Mouse (Mus musculus) thymus, adult 2 months (tissue): ENCODE measurements around the gene Bckdhb. TPM values are rescaled to one million over a fixed set of nuclear protein-coding genes. Genes with fewer than 3 reads are reported as not detected.

ENCODE experiments used
- DNase-seq: peaks from one replicate; pipeline ENCODE4 v3.0.0; 2021
- H3K27ac ChIP-seq: fragments of 200-500 bp; 2 replicates; pipeline ENCODE4 v1.5.1; 2012; ENCODE audit warnings: low read length, control low read depth; ENCODE audit not compliant: control insufficient read depth, insufficient read depth
- H3K27me3 ChIP-seq: fragments of 200-500 bp; 2 replicates; pipeline ENCODE4 v1.6.1; 2012; ENCODE audit warnings: mild to moderate bottlenecking, low read length, moderate library complexity, mixed read lengths; ENCODE audit not compliant: control insufficient read depth, insufficient read depth
- H3K36me3 ChIP-seq: fragments of 200-500 bp; 2 replicates; pipeline ENCODE4 v1.6.1; 2012; ENCODE audit warnings: mild to moderate bottlenecking, low read length, moderate library complexity; ENCODE audit not compliant: control insufficient read depth, insufficient read depth
- H3K4me1 ChIP-seq: fragments of 200-500 bp; replicated peaks from 2 replicates; pipeline ENCODE4 v1.6.1; 2012; ENCODE audit warnings: low read length; ENCODE audit not compliant: control insufficient read depth, insufficient read depth
- H3K4me3 ChIP-seq: fragments of 200-500 bp; 2 replicates; pipeline ENCODE4 v1.5.1; 2012; ENCODE audit warnings: mild to moderate bottlenecking, low read length, control low read depth, moderate library complexity; ENCODE audit not compliant: control insufficient read depth, insufficient read depth
- CTCF ChIP-seq: fragments of 200-500 bp; IDR thresholded peaks from 2 replicates; pipeline ENCODE4 v1.5.1; 2012; ENCODE audit warnings: mild to moderate bottlenecking, control low read depth, low read length, moderate library complexity, borderline replicate concordance; ENCODE audit not compliant: control insufficient read depth, poor library complexity, insufficient read depth; ENCODE audit errors: extremely low read depth
- POLR2A ChIP-seq: fragments of 200-500 bp; IDR thresholded peaks from 2 replicates; pipeline ENCODE4 v1.6.1; 2012; ENCODE audit warnings: mild to moderate bottlenecking, low read length, control low read depth, moderate library complexity; ENCODE audit not compliant: control insufficient read depth, poor library complexity, insufficient read depth; ENCODE audit errors: extremely low read depth
- WGBS: fragments of 180-500 bp; shearing (Covaris S2); methylation state at CpG from one replicate; pipeline ENCODE4 v1.1.7; 2018; 5-methylcytosine and 5-hydroxymethylcytosine counted together
- polyA plus RNA-seq: library from polyadenylated mRNA; depleted of rRNA; stranded (reverse); fragments of >200 nt; gene quantifications from 2 replicates; pipeline ENCODE4 v1.2.3, GENCODE M21; 2012

Bckdhb gene
- polyA plus RNA-seq, 1 experiment: 15.0 TPM

DNA sequence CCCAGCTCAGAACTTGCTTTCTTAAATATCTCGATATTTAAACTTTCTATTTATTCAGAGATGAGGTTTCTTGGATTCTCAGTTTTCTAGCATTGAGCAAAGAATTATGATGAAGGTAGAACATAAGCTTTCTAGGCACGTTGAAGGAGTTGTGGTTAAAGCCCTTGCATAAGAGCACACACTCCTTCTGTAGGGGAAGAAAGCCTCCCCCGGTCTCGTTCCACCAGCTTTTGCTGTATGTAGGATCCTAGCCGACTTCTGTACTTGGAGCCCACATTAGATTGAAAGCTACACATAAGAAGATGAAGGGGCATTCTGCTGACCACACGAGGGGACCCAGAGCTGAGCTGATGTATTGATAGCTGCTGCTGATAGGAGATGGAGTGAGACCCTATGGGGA is 106.5 kb downstream of the Bckdhb start:
- H3K4me3 ChIP-seq: no peak overlapping the region
- WGBS: 50% methylated on average over 6 of the region's 6 CpGs
- H3K27me3 ChIP-seq: no peaks in the 10 kb centered on the region
- H3K4me1 ChIP-seq: no peaks in the 10 kb centered on the region
- TF ChIP-seq POLR2A (no peak), CTCF (no peak)
- no peaks in the 10 kb centered on the region for H3K36me3 ChIP-seq
- no peak for DNase-seq
- no peak overlapping the region for H3K27ac ChIP-seq

DNA sequence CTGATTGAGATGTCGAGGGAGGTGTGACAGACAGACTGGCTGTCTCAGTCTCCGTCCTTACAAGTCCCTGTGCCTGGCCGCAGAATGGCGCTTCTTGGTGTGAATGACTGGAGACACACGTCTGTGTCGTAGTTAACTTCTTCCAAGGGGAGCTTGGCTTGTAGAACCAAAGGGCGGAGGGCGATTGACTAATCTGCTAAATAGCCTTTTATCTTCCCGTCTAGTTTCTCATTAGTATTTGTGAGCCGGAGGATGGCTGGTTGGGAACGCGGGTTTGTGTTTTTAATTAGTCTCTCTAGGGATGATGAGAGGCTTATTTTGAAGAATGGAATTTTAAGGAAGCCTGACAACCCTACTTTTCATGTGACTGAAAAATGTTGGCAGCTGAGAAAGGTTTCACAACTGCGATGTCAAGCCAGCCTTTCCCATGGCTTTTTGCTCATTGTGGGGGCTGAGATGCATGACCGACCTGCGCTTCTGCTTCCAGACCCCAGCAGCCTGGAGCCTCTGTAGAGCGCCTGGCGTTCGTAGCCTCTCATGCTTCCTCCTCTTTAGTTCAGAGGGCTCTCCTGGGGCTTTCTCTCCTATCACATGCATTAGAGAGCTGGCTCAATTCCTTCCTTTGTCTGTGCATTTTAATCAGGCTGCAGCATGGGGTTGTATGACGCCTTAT is 107.9 kb downstream of the Bckdhb start:
- no peak overlapping the region for H3K27ac ChIP-seq
- TF ChIP-seq CTCF: no peak
- H3K4me3 ChIP-seq: no peak overlapping the region
- H3K27me3 ChIP-seq: no peaks in the 10 kb centered on the region
- H3K36me3 ChIP-seq: no peaks in the 10 kb centered on the region
- 94% methylated on average over 19 of the region's 19 CpGs for WGBS
- H3K4me1 ChIP-seq: no peaks in the 10 kb centered on the region
- no peak for DNase-seq

DNA sequence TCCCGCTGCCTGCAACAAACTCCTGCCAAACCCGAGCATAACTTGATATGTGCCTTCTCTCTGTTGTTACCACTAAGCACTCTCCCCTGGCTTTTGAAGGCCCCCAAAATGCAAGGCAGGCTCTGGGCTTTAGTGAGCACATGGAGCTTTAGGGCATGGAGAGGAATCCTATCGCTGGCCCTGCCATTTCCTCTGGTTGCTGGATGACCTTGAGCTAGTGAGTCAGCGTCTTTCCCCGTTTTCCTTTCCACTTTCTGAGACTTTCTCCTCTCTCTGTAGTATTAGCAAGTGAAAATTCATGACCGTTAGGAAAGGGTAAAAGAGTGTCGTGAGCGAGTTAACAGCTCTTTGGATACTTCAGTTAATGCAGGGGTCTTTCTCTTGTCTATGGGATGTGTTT is 111.1 kb downstream of the Bckdhb start:
- Histone ChIP-seq H3K36me3 (no peaks in the 10 kb centered on the region), H3K27ac (no peak overlapping the region), H3K4me3 (no peak overlapping the region), H3K4me1 (no peaks in the 10 kb centered on the region), H3K27me3 (no peaks in the 10 kb centered on the region)
- TF ChIP-seq CTCF (no peak), POLR2A (no peak)
- DNase-seq: no peak
- 93% methylated on average over 8 of the region's 8 CpGs for WGBS

DNA sequence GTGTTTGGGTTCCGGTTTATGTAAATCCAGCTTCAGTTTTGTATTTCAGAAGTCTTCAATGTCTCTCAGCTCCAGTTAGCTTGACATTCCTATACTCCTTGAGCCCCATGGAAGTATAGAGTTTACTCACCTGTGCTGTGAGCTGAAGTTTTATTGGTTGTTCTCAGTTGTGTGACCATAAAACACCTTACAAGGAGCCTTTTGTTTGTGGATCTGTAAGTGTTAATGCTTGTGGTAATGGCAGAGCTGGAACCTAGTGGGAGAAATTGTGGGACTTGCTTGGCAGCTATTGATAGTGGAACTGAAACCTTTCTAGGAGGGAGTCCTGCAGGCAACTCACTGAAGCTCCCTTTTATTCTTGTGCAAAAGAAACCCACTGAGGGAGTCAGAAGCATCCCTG is 112.3 kb downstream of the Bckdhb start:
- TF ChIP-seq CTCF: no peak
- TF ChIP-seq POLR2A: no peak
- no peak for DNase-seq
- H3K27me3 ChIP-seq: no peaks in the 10 kb centered on the region
- no peaks in the 10 kb centered on the region for H3K36me3 ChIP-seq
- H3K4me3 ChIP-seq: no peak overlapping the region
- no peak overlapping the region for H3K27ac ChIP-seq
- 86% methylated on average over 1 of the region's 1 CpGs for WGBS
- H3K4me1 ChIP-seq: no peaks in the 10 kb centered on the region

DNA sequence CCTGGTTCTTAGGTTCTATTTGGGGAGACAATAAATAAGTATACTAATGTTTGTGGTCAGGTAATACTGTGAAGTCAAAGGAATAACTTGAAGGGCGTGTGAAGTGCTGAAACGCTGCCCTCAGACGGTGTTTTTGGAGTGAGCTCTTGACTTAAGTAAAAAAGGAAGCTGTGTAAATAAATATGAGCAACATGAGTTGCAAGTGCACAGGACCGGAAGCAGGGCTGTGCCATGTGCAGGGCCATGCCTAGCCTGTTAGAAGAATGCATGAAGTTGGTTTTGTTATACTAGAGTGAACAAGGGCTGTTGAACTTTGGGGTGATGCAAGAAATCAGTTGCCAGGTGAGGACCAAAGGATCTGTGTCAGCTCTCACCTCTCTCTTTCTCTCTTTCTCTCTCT is 114.0 kb downstream of the Bckdhb start:
- 85% methylated on average over 4 of the region's 4 CpGs for WGBS
- Histone ChIP-seq H3K4me3 (no peak overlapping the region), H3K4me1 (no peaks in the 10 kb centered on the region), H3K27ac (no peak overlapping the region), H3K27me3 (no peaks in the 10 kb centered on the region), H3K36me3 (no peaks in the 10 kb centered on the region)
- DNase-seq: no peak
- no peak for TF ChIP-seq POLR2A
- no peak for TF ChIP-seq CTCF

DNA sequence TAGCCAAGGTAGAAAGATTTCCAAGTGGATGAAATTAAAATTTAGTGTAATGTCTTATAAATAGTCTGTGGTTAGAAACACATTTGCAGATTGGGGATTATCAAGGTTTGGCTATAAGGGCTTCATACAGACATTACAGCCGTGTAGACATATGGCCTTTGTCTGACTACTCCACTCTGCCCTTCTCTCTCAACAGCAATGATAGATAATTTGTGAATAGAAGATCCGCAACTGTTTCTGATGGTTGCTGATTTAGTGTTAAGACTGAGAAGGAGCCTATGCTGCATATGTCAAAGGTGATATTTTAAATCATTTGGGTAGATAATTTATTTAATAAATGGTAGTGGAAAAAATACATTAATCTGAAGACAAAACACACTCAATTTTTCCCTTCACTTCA is 115.4 kb downstream of the Bckdhb start:
- Histone ChIP-seq H3K27me3 (no peaks in the 10 kb centered on the region), H3K27ac (no peak overlapping the region), H3K4me1 (no peaks in the 10 kb centered on the region), H3K36me3 (no peaks in the 10 kb centered on the region), H3K4me3 (no peak overlapping the region)
- WGBS: 97% methylated on average over 2 of the region's 2 CpGs
- TF ChIP-seq CTCF (no peak), POLR2A (no peak)
- DNase-seq: no peak
